8 mouse cellular contexts compared by ENCODE assay signal in genomic region chr10:94408356-94409146, GRCm38 (mm10).
DNase-seq lines count a peak whose midpoint lies in the region; ATAC-seq and TF ChIP-seq lines count a peak whose summit lies in the region.

No protein-coding gene starts in this region.

- DNase-seq in ES-E14 (ENCODE audit: low read depth, low spot score) = peak; percentile 75
- DNase-seq in forebrain, embryonic 14.5 days (ENCODE audit: low spot score) = peak; percentile 95
- peak; percentile 75 to 85 for DNase-seq in heart, postnatal 14 days
- peak; percentile 62 for DNase-seq in large intestine, adult 2 months (ENCODE audit: low read depth, low spot score)
- peak; percentile 75 for DNase-seq in telencephalon, adult 2 months (ENCODE audit: low read depth, low spot score)

- H3K27me3 ChIP-seq in forebrain, embryonic 14.5 days (replicated peaks; ENCODE audit: control insufficient read depth, insufficient read depth, low read length) = no peaks in the 10 kb centered on the region
- no peaks in the 10 kb centered on the region for H3K27me3 ChIP-seq in liver, embryonic 16.5 days (ENCODE audit: control insufficient read depth, insufficient read depth, low read depth, low read length)
- H3K27me3 ChIP-seq in neural tube, embryonic 13.5 days = no peaks in the 10 kb centered on the region; the same call in 1 of the 2 replicates

- peak; percentile 86 for ATAC-seq in cerebellum, adult (ENCODE audit: insufficient number of reproducible peaks, low FRiP score, low TSS enrichment)
- peak; percentile 90 for ATAC-seq in forebrain, embryonic 14.5 days
- 0 out of 2 replicates have a peak, but pooled peaks have one; percentile 27 for ATAC-seq in liver, embryonic 16.5 days (ENCODE audit: low read depth)
- peak; percentile 72 for ATAC-seq in neural tube, embryonic 13.5 days (ENCODE audit: low read depth)

- H3K4me1 ChIP-seq in ES-E14 (ENCODE audit: control insufficient read depth in 2 of 2, insufficient read depth in 2 of 2, low read length in 2 of 2, poor library complexity in 1 of 2) = peaks cover 0 to 2% of the 10 kb centered on the region in 2 experiments; a peak in 1 of 4 replicates
- H3K4me1 ChIP-seq in forebrain, embryonic 14.5 days (ENCODE audit: control insufficient read depth, insufficient read depth, low read length) = no peaks in the 10 kb centered on the region
- no peaks in the 10 kb centered on the region for H3K4me1 ChIP-seq in liver, embryonic 16.5 days (ENCODE audit: control insufficient read depth, low read depth, low read length)
- peaks cover 19% of the 10 kb centered on the region for H3K4me1 ChIP-seq in neural tube, embryonic 13.5 days (replicated peaks)

- no peaks in the 10 kb centered on the region for H3K9me3 ChIP-seq in ES-E14 (ENCODE audit: control insufficient read depth, insufficient read depth, low read depth, low read length)
- no peaks in the 10 kb centered on the region for H3K9me3 ChIP-seq in forebrain, embryonic 14.5 days (replicated peaks; ENCODE audit: control insufficient read depth, low read length)
- no peaks in the 10 kb centered on the region for H3K9me3 ChIP-seq in liver, embryonic 16.5 days (replicated peaks; ENCODE audit: control insufficient read depth, low read length)
- H3K9me3 ChIP-seq in neural tube, embryonic 13.5 days = no peaks in the 10 kb centered on the region

- H3K36me3 ChIP-seq in ES-E14 (ENCODE audit: control insufficient read depth, insufficient read depth, low read length, poor library complexity, severe bottlenecking) = no peaks in the 10 kb centered on the region
- no peaks in the 10 kb centered on the region for H3K36me3 ChIP-seq in forebrain, embryonic 14.5 days (ENCODE audit: control insufficient read depth, insufficient read depth, low read length)
- H3K36me3 ChIP-seq in liver, embryonic 16.5 days (ENCODE audit: control insufficient read depth, insufficient read depth) = no peaks in the 10 kb centered on the region
- H3K36me3 ChIP-seq in neural tube, embryonic 13.5 days = no peaks in the 10 kb centered on the region

- in situ Hi-C loops in ES-E14 (cut with MboI; ENCODE audit: low sequenced_read_pairs in 2 of 2, unreplicated experiment in 2 of 2) = no loop called here

- H3K9ac ChIP-seq in ES-E14 (ENCODE audit: insufficient read depth, low read depth, low read length, poor library complexity, severe bottlenecking) = no peak overlapping the region
- H3K9ac ChIP-seq in forebrain, embryonic 14.5 days (ENCODE audit: low read length) = peak overlapping the region; percentile 45
- H3K9ac ChIP-seq in liver, embryonic 16.5 days (ENCODE audit: low read depth, low read length) = no peak overlapping the region
- peak overlapping the region; percentile 66 for H3K9ac ChIP-seq in neural tube, embryonic 13.5 days

- intact Hi-C loops in heart, postnatal 14 days (cut with DNase I) = loop anchor here (1.0 to 10.0 kb wide), 3 partner anchors 106 to 536 kb away; partner anchors contain the start of gene Plxnc1

- H3K4me3 ChIP-seq in ES-E14 (ENCODE audit: insufficient read depth in 1 of 2, low read depth in 1 of 2, low read length in 2 of 2, poor library complexity in 1 of 2, severe bottlenecking in 1 of 2) = peak overlapping the region in 1 of 2 experiments; percentile 30; a peak in 1 of 4 replicates
- H3K4me3 ChIP-seq in forebrain, embryonic 14.5 days (ENCODE audit: low read depth, low read length) = peak overlapping the region; percentile 16
- peak overlapping the region; percentile 27; the same call in 1 of the 2 replicates for H3K4me3 ChIP-seq in liver, embryonic 16.5 days (ENCODE audit: low read depth, low read length)
- peak overlapping the region; percentile 28 for H3K4me3 ChIP-seq in neural tube, embryonic 13.5 days

- 29% methylated on average over 22 of the region's 22 CpGs for WGBS in forebrain, embryonic 14.5 days
- WGBS in large intestine, adult 2 months = 21% methylated on average over 22 of the region's 22 CpGs
- WGBS in liver, embryonic 16.5 days (ENCODE audit: insufficient replicate concordance) = 26% methylated on average over 22 of the region's 22 CpGs
- 26% methylated on average over 22 of the region's 22 CpGs for WGBS in neural tube, embryonic 13.5 days

- peak overlapping the region; percentile 44 for H3K4me2 ChIP-seq in forebrain, embryonic 14.5 days (ENCODE audit: low read length)
- H3K4me2 ChIP-seq in liver, embryonic 16.5 days (ENCODE audit: low read depth, low read length) = peak overlapping the region; percentile 43
- H3K4me2 ChIP-seq in neural tube, embryonic 13.5 days = peak overlapping the region; percentile 51

- no peak overlapping the region for H3K27ac ChIP-seq in ES-E14 (ENCODE audit: insufficient read depth, low read depth, low read length, poor library complexity, severe bottlenecking)
- H3K27ac ChIP-seq in forebrain, embryonic 14.5 days (ENCODE audit: low read depth, low read length) = no peak overlapping the region
- no peak overlapping the region for H3K27ac ChIP-seq in liver, embryonic 16.5 days (ENCODE audit: low read length)
- peak overlapping the region; percentile 50; the same call in 1 of the 2 replicates for H3K27ac ChIP-seq in neural tube, embryonic 13.5 days (replicated peaks)

TF ChIP-seq in ES-E14, 5 proteins besides CTCF, POLR2A, EP300 and RAD21:
- TF ChIP-seq CHD2 (IDR thresholded peaks at IDR 0.05; ENCODE audit: low read depth, low read length) (no peak), ZC3H11A (IDR thresholded peaks at IDR 0.05; ENCODE audit: borderline replicate concordance, low read depth, low read length) (peak; percentile 39; the same call in 1 of the 2 replicates), ZNF384 (IDR thresholded peaks at IDR 0.05; ENCODE audit: low read depth, low read length) (no peak)

Comparison
In these comparisons a context has a peak if more than half of its experiments do, and no peak if none do; other contexts are left out.
1. H3K9ac ChIP-seq: peak in forebrain, embryonic 14.5 days (single experiment) and neural tube, embryonic 13.5 days (single experiment); none in ES-E14 (single experiment) and liver, embryonic 16.5 days (single experiment).
2. ATAC-seq: peak in every context shown above with its lines; median percentile 90 in forebrain, embryonic 14.5 days; 86 in cerebellum, adult; 72 in neural tube, embryonic 13.5 days; 27 in liver, embryonic 16.5 days.
3. Peak in every context shown above with its lines, with median percentiles within 50 percentile points of each other: DNase-seq and H3K4me2 ChIP-seq.